Comparison of ENCODE assay signal across 10 mouse cellular contexts in the genomic region with DNA sequence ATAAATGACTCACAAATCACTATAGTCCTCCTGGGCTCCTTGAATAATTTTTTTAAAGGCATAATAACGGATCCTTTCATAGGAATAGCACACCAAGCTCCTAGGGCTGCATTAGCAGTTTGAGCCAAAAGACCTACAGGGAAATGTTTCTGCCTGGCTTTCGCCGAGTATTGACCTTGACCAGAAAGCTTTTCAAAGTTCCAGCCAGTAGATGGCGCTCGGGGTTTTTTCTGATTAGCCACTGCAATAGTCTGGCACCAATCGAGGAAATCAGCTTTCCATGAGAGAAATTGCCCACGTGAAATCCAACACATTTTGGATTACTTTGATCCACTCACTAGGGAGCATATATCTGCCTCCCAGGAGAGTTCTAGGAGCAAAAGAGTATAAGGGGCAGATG. TPM values are rescaled to one million over a fixed set of nuclear protein-coding genes. Genes with fewer than 3 reads are reported as not detected.
DNase-seq lines count a peak whose midpoint lies in the region; ATAC-seq and TF ChIP-seq lines count a peak whose summit lies in the region.
"Had no signal": no experiment of that assay in that cellular context is flagged by ENCODE, and none has a peak within 500 bp of the region (broad histone marks: within the 10 kb centered on the region; RNA-seq: fewer than 3 reads in every experiment).

No protein-coding gene starts in this region.

- TF ChIP-seq CTCF in hindbrain, postnatal 0 days (IDR thresholded peaks at IDR 0.05; ENCODE audit: low read depth): peak; percentile 25; the same call in 1 of the 2 replicates

- no peak overlapping the region for H3K4me2 ChIP-seq in hindbrain, postnatal 0 days (ENCODE audit: low read depth, low read length)
- H3K4me2 ChIP-seq in hindbrain, embryonic 16.5 days (ENCODE audit: low read length): no peak overlapping the region
- H3K4me2 ChIP-seq: midbrain, embryonic 12.5 days had no signal

- no peaks in the 10 kb centered on the region; the same call in 1 of the 2 replicates for H3K9me3 ChIP-seq in hindbrain, postnatal 0 days (ENCODE audit: low read length)
- H3K9me3 ChIP-seq in hindbrain, embryonic 16.5 days (ENCODE audit: control insufficient read depth, low read length): peaks cover 9% of the 10 kb centered on the region

- H3K9ac ChIP-seq in hindbrain, postnatal 0 days (replicated peaks; ENCODE audit: low read length): no peak overlapping the region
- H3K9ac ChIP-seq in hindbrain, embryonic 16.5 days (ENCODE audit: low read depth, low read length): no peak overlapping the region
- H3K9ac ChIP-seq: midbrain, embryonic 12.5 days had no signal

- no peaks in the 10 kb centered on the region for H3K27me3 ChIP-seq in hindbrain, postnatal 0 days (ENCODE audit: insufficient read depth, low read length)
- no peaks in the 10 kb centered on the region for H3K27me3 ChIP-seq in hindbrain, embryonic 16.5 days (replicated peaks; ENCODE audit: control insufficient read depth, insufficient read depth, low read length)
- H3K27me3 ChIP-seq: midbrain, embryonic 12.5 days had no signal

- whole genome bisulfite sequencing in hindbrain, postnatal 0 days: 64% methylated on average over 7 of the region's 7 CpGs
- WGBS in hindbrain, embryonic 16.5 days: 66% methylated on average over 7 of the region's 7 CpGs

- DNase-seq in hindbrain, postnatal 0 days (ENCODE audit: low spot score): peak; percentile 47
- DNase-seq in ES-CJ7 (ENCODE audit: low read depth, low spot score): peak; percentile 54
- peak; percentile 56 for DNase-seq in adrenal gland, postnatal 14 days
- peak; percentile 22 to 59 for DNase-seq in heart, postnatal 10 days
- peak; percentile 4 to 25 for DNase-seq in left cerebral cortex, postnatal 25 days (ENCODE audit: low spot score in 2 of 2)

- intact Hi-C loops in heart, postnatal 10 days (cut with DNase I): loop anchor here (5.0 kb wide), 1 partner anchor 94 kb away; no protein-coding TSS in a partner anchor
- intact Hi-C loops in left cerebral cortex, postnatal 25 days (cut with DNase I): loop anchor here (10.0 kb wide), 2 partner anchors 91 to 131 kb away; partner anchors contain the start of gene Slc31a2

- no peak for ATAC-seq in hindbrain, postnatal 0 days
- ATAC-seq in hindbrain, embryonic 16.5 days: no peak
- ATAC-seq in inflammation-experienced regulatory T-cells, adult 6 months: no peak
- no peak for ATAC-seq in CD4-positive, CD25-positive, alpha-beta regulatory T cell, adult 4 months

- no peak overlapping the region for H3K27ac ChIP-seq in hindbrain, postnatal 0 days
- no peak overlapping the region for H3K27ac ChIP-seq in hindbrain, embryonic 16.5 days (ENCODE audit: low read depth, low read length)
- H3K27ac ChIP-seq: midbrain, embryonic 12.5 days had no signal

- no peak overlapping the region for H3K4me3 ChIP-seq in hindbrain, postnatal 0 days (ENCODE audit: low read length)
- no peak overlapping the region for H3K4me3 ChIP-seq in hindbrain, embryonic 16.5 days (ENCODE audit: low read length)
- H3K4me3 ChIP-seq: midbrain, embryonic 12.5 days had no signal

- H3K36me3 ChIP-seq in hindbrain, postnatal 0 days (ENCODE audit: insufficient read depth, low read length): no peaks in the 10 kb centered on the region
- H3K36me3 ChIP-seq in hindbrain, embryonic 16.5 days (ENCODE audit: control insufficient read depth, insufficient read depth, low read length): no peaks in the 10 kb centered on the region
- H3K36me3 ChIP-seq: midbrain, embryonic 12.5 days had no signal

- no peaks in the 10 kb centered on the region for H3K4me1 ChIP-seq in hindbrain, postnatal 0 days (ENCODE audit: insufficient read depth, low read length)
- no peaks in the 10 kb centered on the region for H3K4me1 ChIP-seq in hindbrain, embryonic 16.5 days (ENCODE audit: control insufficient read depth, insufficient read depth, low read depth, low read length)
- H3K4me1 ChIP-seq: midbrain, embryonic 12.5 days had no signal

RNA-seq across cellular contexts. Expression of gene Mup21, which starts 17.0 kb away (rescaled TPM):
- not detected in 2 replicates for total RNA-seq in hindbrain, postnatal 0 days (2014; rRNA removed)
- not detected in 2 replicates for polyA plus RNA-seq in hindbrain, postnatal 0 days (2015; fragmentation: Nextera tagmentation; extraction: Ambion mirVana)
- not detected in 2 replicates for polyA plus RNA-seq in hindbrain, embryonic 16.5 days (2015; fragmentation: Nextera tagmentation; extraction: Ambion mirVana)
- total RNA-seq in adrenal gland, postnatal 14 days (2021): not detected in 2 replicates
- not detected for total RNA-seq in heart, postnatal 10 days (2021)
- not detected for total RNA-seq in left cerebral cortex, postnatal 25 days (2021)
- not detected for polyA plus RNA-seq in inflammation-experienced regulatory T-cells, adult 6 months (2017; shearing (Covaris generic))
- polyA plus RNA-seq in CD4-positive, CD25-positive, alpha-beta regulatory T cell, adult 4 months (2017; shearing (Covaris generic)): not detected
- polyA plus RNA-seq: heart, postnatal 0 days; midbrain, embryonic 12.5 days had no signal

RNA-seq across cellular contexts. Expression of gene Mup3, which starts 46.6 kb away (rescaled TPM):
- total RNA-seq in hindbrain, postnatal 0 days (2014; rRNA removed): not detected in 2 replicates
- polyA plus RNA-seq in hindbrain, postnatal 0 days (2015; fragmentation: Nextera tagmentation; extraction: Ambion mirVana): not detected in 2 replicates
- polyA plus RNA-seq in hindbrain, embryonic 16.5 days (2015; fragmentation: Nextera tagmentation; extraction: Ambion mirVana): not detected in 2 replicates
- 0.41 and 1.1 TPM in 2 replicates for total RNA-seq in adrenal gland, postnatal 14 days (2021)
- not detected for total RNA-seq in heart, postnatal 10 days (2021)
- total RNA-seq in left cerebral cortex, postnatal 25 days (2021): not detected
- polyA plus RNA-seq in inflammation-experienced regulatory T-cells, adult 6 months (2017; shearing (Covaris generic)): not detected
- polyA plus RNA-seq in CD4-positive, CD25-positive, alpha-beta regulatory T cell, adult 4 months (2017; shearing (Covaris generic)): not detected
- polyA plus RNA-seq: heart, postnatal 0 days; midbrain, embryonic 12.5 days had no signal
